Mouse (Mus musculus) neural tube, embryonic 14.5 days (tissue): ENCODE data around the gene Map3k4. TPM values are rescaled to one million over a fixed set of nuclear protein-coding genes. Genes with fewer than 3 reads are reported as not detected.

ENCODE experiments used
- ATAC-seq: fragments of 200-750 bp; cut with Nextera tagmentation; 2 replicates; pipeline ENCODE4 v1.8.0; 2017; ENCODE audit warnings: low read depth, mild to moderate bottlenecking, moderate TSS enrichment, moderate library complexity
- H3K27ac ChIP-seq: fragments of 300-500 bp; sonication (generic); 2 replicates; pipeline ENCODE4 v1.5.1; 2014; ENCODE audit warnings: low read depth, mild to moderate bottlenecking, control low read depth, low read length, moderate library complexity, mixed read lengths
- H3K27me3 ChIP-seq: fragments of 300-500 bp; sonication (generic); 2 replicates; pipeline ENCODE4 v1.6.1; 2014; ENCODE audit warnings: low read length; ENCODE audit not compliant: control insufficient read depth, insufficient read depth
- H3K36me3 ChIP-seq: fragments of 300-500 bp; sonication (generic); 2 replicates; pipeline ENCODE4 v1.6.1; 2014; ENCODE audit warnings: low read length, mixed read lengths; ENCODE audit not compliant: control insufficient read depth, insufficient read depth
- H3K4me1 ChIP-seq: fragments of 300-500 bp; sonication (generic); 2 replicates; pipeline ENCODE4 v1.6.1; 2014; ENCODE audit warnings: low read length; ENCODE audit not compliant: control insufficient read depth, insufficient read depth
- H3K4me2 ChIP-seq: fragments of 300-500 bp; sonication (generic); 2 replicates; pipeline ENCODE4 v1.6.1; 2014; ENCODE audit warnings: mild to moderate bottlenecking, low read depth, low read length, control low read depth
- H3K4me3 ChIP-seq: fragments of 300-500 bp; sonication (generic); 2 replicates; pipeline ENCODE4 v1.5.1; 2014; ENCODE audit warnings: low read depth, low read length, control low read depth, mixed read lengths
- H3K9ac ChIP-seq: fragments of 300-500 bp; sonication (generic); replicated peaks from 2 replicates; pipeline ENCODE4 v1.6.1; 2014; ENCODE audit warnings: low read depth, mild to moderate bottlenecking, control low read depth, low read length, mixed read lengths
- H3K9me3 ChIP-seq: fragments of 300-500 bp; sonication (generic); 2 replicates; pipeline ENCODE4 v1.6.1; 2016; ENCODE audit warnings: low read length; ENCODE audit not compliant: control insufficient read depth
- WGBS: fragments of 180-500 bp; shearing (Covaris S2); extraction: QIAGEN DNeasy Blood & Tissue Kit; methylation state at CpG from one replicate; pipeline ENCODE4 v1.1.7; 2014; 5-methylcytosine and 5-hydroxymethylcytosine counted together
- polyA plus RNA-seq: library from polyadenylated mRNA; unstranded; fragments of >200 nt; fragmentation: Nextera tagmentation; extraction: Ambion mirVana; gene quantifications from 2 replicates; pipeline ENCODE4 v1.2.1, GENCODE M21; 2014

Gene Map3k4
- 37.1 and 39.8 TPM in 2 replicates for polyA plus RNA-seq

DNA sequence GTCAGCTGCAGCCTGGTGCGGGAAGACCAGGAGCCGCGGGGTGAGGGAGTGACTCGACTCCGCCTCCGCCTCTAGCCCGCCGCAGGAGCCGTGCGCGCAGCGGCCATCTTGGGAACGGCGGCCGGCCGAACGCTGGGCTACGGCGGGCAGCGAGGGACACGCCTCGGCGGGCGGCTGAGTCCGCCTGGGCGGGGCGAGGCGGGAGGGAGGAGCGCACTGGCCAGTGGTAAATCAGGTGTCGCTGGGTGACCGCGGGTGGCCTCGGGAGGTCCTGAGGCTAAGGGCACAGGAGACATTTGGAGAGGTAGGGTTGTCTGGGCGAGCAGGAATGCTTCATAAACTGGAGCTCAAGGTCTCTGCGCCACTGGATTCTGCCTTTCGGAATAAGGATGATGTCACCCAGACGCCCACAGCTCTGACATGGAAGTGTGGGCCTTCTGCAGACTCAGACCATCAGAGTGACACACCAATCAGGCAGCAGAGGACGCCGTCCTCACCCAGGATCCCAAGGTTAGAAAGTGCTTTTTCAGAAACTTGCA is at the start of gene Map3k4:
TSS of gene Map3k4 (minus strand) at position 134 of the 539 bp plus-strand sequence.
- under 1% methylated on average over 38 of the region's 39 CpGs for WGBS
- H3K36me3 ChIP-seq: no peaks in the 10 kb centered on the region
- ATAC-seq: peak; percentile 95
- H3K4me3 ChIP-seq: peak within 1 kb of the TSS; percentile 67
- H3K9ac ChIP-seq: peak within 1 kb of the TSS; percentile 87
- H3K27me3 ChIP-seq: no peaks in the 10 kb centered on the region
- no peaks in the 10 kb centered on the region for H3K9me3 ChIP-seq
- H3K27ac ChIP-seq: peak within 1 kb of the TSS; percentile 93
- peak within 1 kb of the TSS; percentile 76 for H3K4me2 ChIP-seq
- peaks cover 15% of the 10 kb centered on the region for H3K4me1 ChIP-seq

DNA sequence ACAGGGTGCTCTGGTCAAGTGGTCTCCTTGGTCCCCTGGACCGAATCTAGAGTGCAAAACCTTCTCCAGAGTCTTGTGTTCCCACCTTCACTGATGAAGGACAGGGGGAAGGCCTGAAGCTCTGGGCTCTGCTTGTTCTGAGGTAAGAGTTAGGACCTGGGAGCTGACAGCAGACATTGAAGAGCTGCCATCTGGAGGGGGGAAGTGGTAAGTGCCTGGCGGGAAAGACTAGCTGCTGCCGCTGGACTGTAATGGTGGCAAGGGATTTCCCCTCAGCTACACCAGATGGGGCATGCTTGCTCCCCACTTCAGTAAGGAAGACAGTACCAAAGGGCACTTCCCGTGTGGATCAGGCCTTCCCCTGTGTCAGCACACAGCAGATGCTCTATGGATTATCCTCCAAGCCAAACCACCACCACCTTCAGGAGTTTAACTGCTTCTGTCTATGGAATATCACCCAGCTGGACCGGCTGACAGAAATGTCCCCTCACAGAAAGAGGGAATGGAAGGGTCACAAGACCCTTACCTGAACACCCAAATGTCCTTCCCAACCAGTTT is 48.9 kb upstream of the Map3k4 start:
- H3K4me1 ChIP-seq: no peaks in the 10 kb centered on the region
- no peak overlapping the region for H3K27ac ChIP-seq
- no peak overlapping the region for H3K4me3 ChIP-seq
- H3K9me3 ChIP-seq: no peaks in the 10 kb centered on the region
- H3K27me3 ChIP-seq: no peaks in the 10 kb centered on the region
- no peaks in the 10 kb centered on the region for H3K36me3 ChIP-seq
- no peak overlapping the region for H3K4me2 ChIP-seq
- ATAC-seq: peak; percentile 71; the same call in 1 of the 2 replicates
- WGBS: 35% methylated on average over 5 of the region's 5 CpGs
- H3K9ac ChIP-seq: no peak overlapping the region

DNA sequence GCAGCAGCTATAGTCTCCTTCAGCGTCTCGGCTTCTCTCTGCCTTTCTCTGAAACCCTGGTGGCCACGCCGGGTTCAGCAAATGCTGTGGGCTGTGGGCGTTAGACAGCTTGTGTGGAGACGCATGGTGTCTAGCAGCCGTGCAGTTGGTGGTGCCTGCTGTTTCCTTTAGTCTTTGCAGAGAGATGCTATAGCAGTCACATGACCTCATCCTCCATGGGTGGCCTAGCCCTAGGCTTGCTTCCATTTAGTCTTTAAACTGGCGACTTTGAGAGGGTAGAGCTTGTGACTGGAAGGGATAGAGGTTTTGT is 45.8 kb upstream of the Map3k4 start:
- H3K9ac ChIP-seq: no peak overlapping the region
- no peaks in the 10 kb centered on the region for H3K4me1 ChIP-seq
- 48% methylated on average over 8 of the region's 8 CpGs for WGBS
- H3K9me3 ChIP-seq: no peaks in the 10 kb centered on the region
- H3K4me3 ChIP-seq: no peak overlapping the region
- H3K36me3 ChIP-seq: no peaks in the 10 kb centered on the region
- H3K4me2 ChIP-seq: no peak overlapping the region
- no peaks in the 10 kb centered on the region for H3K27me3 ChIP-seq
- no peak for ATAC-seq
- no peak overlapping the region for H3K27ac ChIP-seq

DNA sequence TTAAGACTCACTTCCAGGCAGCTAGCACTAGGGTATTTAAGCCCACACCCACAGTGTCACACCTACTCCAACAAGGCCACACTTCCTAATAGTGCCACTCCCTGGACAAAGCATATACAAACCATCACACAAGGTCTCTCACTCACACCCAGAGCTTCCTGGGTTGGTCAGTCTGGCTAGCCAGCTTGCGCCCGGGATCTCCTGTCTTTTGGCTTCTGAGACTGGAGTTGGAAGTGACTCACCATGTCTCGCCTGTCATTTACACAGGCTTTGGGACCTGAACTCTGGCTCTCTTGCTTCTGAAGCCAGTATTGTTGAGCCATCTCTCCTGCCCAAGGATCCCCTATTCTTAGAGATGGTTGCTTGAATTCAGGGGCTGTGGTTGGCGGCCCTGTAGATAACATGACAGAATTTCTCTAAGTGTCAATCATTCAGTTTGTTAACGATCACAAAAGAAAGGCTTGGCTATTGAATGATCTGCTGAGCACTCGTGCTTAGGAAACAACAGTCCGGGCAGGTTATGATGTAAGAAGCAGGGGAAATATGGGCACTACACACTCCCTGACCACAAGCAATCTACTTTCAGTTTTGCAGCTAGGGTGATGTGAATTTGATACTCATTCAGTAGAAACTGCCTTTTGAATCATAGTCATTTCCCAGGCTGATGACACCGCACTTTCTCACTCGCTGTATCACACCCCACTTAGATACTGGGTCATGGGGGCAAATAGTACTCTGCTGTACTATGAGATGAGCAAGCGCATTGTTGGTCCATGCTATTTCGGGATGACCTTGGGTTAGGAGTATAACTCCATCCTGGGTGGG is 45.2 kb upstream of the Map3k4 start:
- Histone ChIP-seq H3K9ac (no peak overlapping the region), H3K4me1 (no peaks in the 10 kb centered on the region), H3K36me3 (no peaks in the 10 kb centered on the region), H3K27ac (no peak overlapping the region), H3K9me3 (no peaks in the 10 kb centered on the region), H3K4me2 (no peak overlapping the region), H3K4me3 (no peak overlapping the region), H3K27me3 (no peaks in the 10 kb centered on the region)
- WGBS: 87% methylated on average over 11 of the region's 11 CpGs
- ATAC-seq: no peak

DNA sequence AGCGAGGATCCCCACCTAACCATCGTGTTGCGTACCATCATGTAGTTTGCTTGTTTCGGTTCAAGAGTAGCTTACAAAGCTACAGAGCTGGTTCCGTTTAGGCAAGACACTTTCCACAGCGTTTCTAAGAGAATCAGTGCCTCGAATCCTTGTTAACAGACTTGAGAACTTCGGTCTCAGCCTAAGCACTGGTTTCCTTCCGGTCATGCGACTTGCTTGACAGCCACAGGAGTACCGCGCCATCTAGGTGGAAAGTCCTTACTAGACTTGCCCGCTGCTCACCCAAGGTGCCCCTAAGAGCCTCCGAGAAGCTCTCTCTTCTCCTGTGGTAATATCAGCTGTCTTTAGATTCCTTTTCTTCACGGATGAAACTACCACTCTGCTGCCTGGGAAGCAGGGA is 41.3 kb upstream of the Map3k4 start:
- H3K27me3 ChIP-seq: no peaks in the 10 kb centered on the region
- 88% methylated on average over 15 of the region's 15 CpGs for WGBS

DNA sequence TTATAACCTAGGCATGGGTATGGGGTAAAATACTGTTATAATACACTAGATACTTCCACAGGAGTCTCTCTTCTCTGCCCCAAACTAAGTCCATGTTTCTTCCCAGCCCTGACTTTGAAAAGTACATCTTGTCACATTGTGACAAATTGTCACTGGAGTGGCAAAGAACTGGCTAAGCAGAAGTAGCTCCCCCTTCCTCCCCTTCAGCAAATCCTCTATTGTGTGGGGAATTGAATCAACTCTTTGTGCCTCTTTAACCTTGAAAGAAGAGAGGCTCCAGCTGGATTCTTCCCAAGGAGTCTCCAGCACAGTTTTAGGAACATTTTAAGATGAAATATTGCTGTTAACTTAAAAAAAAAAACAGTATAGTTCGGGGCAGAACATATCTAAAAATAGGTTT is 34.2 kb upstream of the Map3k4 start:
- Histone ChIP-seq H3K27me3 (no peaks in the 10 kb centered on the region), H3K27ac (no peak overlapping the region), H3K9me3 (no peaks in the 10 kb centered on the region), H3K36me3 (no peaks in the 10 kb centered on the region), H3K9ac (no peak overlapping the region), H3K4me3 (no peak overlapping the region), H3K4me1 (no peaks in the 10 kb centered on the region), H3K4me2 (no peak overlapping the region)
- WGBS: 27% methylated on average over 1 of the region's 1 CpGs
- ATAC-seq: no peak

More for the DNA sequence above, 41.3 kb upstream of the Map3k4 start:
- no peak for ATAC-seq
- no peaks in the 10 kb centered on the region for H3K9me3 ChIP-seq
- no peaks in the 10 kb centered on the region for H3K4me1 ChIP-seq
- H3K4me2 ChIP-seq: no peak overlapping the region
- no peak overlapping the region for H3K9ac ChIP-seq
- no peak overlapping the region for H3K4me3 ChIP-seq
- no peaks in the 10 kb centered on the region for H3K36me3 ChIP-seq
- H3K27ac ChIP-seq: no peak overlapping the region

DNA sequence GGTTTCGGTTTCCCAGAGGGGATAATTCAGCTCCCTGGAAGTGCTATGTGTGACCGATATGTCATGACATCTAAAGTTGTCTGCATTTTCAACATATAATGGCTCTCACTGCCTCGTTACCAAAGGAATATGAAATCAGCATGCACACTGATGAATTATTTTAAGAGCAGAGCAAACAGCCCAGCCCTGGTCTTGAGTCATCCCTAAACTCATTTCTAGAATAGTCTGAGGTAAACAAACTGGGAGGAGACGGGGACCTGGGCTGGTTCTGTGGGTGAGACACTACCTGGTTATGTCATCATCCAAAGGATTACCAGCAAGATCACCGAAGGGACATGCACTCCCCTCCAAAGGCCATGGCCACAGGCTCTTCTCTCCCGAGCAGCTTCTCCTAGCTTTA is 33.0 kb upstream of the Map3k4 start:
- no peak for ATAC-seq
- Histone ChIP-seq H3K27ac (no peak overlapping the region), H3K9ac (no peak overlapping the region), H3K27me3 (no peaks in the 10 kb centered on the region), H3K4me3 (no peak overlapping the region), H3K4me2 (no peak overlapping the region), H3K4me1 (no peaks in the 10 kb centered on the region), H3K36me3 (no peaks in the 10 kb centered on the region), H3K9me3 (no peaks in the 10 kb centered on the region)
- WGBS: 89% methylated on average over 6 of the region's 6 CpGs

DNA sequence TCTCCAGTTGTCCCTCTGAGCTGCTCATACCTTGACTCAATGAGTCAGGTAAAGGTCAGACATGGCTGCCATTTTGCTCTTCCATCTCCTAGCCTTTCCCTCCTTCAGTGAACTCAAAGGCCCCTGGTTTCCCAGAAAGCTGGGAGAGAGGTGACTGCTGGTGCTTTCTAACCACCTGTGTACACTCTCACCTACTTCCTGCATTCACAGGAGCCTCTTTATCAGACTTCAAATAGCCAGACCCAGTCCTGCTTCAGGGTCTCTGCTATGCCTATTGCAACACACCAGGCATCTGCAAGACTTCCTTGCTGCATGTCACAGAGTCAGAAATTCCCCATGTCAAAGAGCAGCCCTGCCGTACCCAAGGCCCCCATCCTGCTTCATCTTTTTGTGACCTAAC is 28.9 kb upstream of the Map3k4 start:
- WGBS: 94% methylated on average over 1 of the region's 1 CpGs
- Histone ChIP-seq H3K4me1 (no peaks in the 10 kb centered on the region), H3K27ac (no peak overlapping the region), H3K9me3 (no peaks in the 10 kb centered on the region), H3K4me2 (no peak overlapping the region), H3K9ac (no peak overlapping the region), H3K27me3 (no peaks in the 10 kb centered on the region), H3K4me3 (no peak overlapping the region), H3K36me3 (no peaks in the 10 kb centered on the region)
- ATAC-seq: no peak

DNA sequence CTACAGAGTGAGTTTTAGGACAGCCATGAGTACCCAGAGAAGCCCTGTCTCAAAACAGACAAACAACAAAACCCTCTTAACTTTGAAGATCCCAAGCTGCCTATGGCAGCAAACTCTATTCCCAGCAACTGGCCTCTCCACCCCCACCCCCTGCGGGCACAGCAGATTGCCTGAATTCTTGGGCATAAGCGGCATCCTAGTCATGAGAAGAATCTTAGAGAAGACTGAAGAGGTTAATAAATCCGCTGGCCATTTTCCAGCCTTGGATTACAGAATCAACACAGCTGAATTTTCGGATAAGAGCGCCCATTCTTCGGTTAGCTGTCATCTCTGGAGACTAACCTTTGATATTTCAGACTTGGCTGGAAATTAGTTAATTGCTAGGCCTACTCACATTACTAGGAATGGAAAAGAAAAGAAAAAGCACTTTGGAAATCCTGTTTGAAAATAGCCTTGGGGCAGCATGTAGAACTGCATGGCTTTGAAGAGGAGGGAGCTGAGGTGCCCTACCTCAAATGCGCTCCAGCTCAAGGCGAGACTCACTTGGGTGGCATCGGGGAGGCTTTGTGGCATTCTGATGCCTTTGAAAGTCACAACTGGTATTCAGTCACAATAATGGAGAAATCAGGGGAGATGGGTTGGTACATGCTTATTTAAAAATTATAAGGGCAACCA is 25.2 kb upstream of the Map3k4 start:
- no peak for ATAC-seq
- 85% methylated on average over 9 of the region's 9 CpGs for WGBS
- H3K4me3 ChIP-seq: no peak overlapping the region

More for the DNA sequence above, 25.2 kb upstream of the Map3k4 start:
- H3K9me3 ChIP-seq: no peaks in the 10 kb centered on the region
- H3K4me2 ChIP-seq: no peak overlapping the region
- H3K27me3 ChIP-seq: no peaks in the 10 kb centered on the region
- no peaks in the 10 kb centered on the region for H3K36me3 ChIP-seq
- H3K9ac ChIP-seq: no peak overlapping the region
- H3K4me1 ChIP-seq: no peaks in the 10 kb centered on the region
- no peak overlapping the region for H3K27ac ChIP-seq
